In genomic region chr3:152872054-152872453, GRCm38 (mm10) we compare ENCODE assay signal across 23 mouse cellular contexts.
DNase-seq lines count a peak whose midpoint lies in the region; ATAC-seq and TF ChIP-seq lines count a peak whose summit lies in the region.
"Had no signal": no experiment of that assay in that cellular context is flagged by ENCODE, and none has a peak within 500 bp of the region (broad histone marks: within the 10 kb centered on the region; RNA-seq: fewer than 3 reads in every experiment).

No protein-coding gene starts in this region.

- WGBS in forebrain, embryonic 12.5 days, result 74% methylated on average over 12 of the region's 12 CpGs
- WGBS in forebrain, postnatal 0 days, result 44% methylated on average over 12 of the region's 12 CpGs
- 44% methylated on average over 12 of the region's 12 CpGs for WGBS in hindbrain, embryonic 14.5 days
- WGBS in hindbrain, embryonic 10.5 days, result 86% methylated on average over 12 of the region's 12 CpGs
- 56% methylated on average over 12 of the region's 12 CpGs for WGBS in midbrain, embryonic 12.5 days
- 41% methylated on average over 12 of the region's 12 CpGs for WGBS in neural tube, embryonic 13.5 days

- peaks cover 15% of the 10 kb centered on the region; the same call in 1 of the 2 replicates for H3K4me1 ChIP-seq in forebrain, embryonic 12.5 days
- H3K4me1 ChIP-seq in forebrain, postnatal 0 days (ENCODE audit: insufficient read depth), result peaks cover 5% of the 10 kb centered on the region; the same call in 1 of the 2 replicates
- peaks cover 28% of the 10 kb centered on the region for H3K4me1 ChIP-seq in hindbrain, embryonic 14.5 days (replicated peaks; ENCODE audit: control insufficient read depth, insufficient read depth, low read length)
- peaks cover 23% of the 10 kb centered on the region for H3K4me1 ChIP-seq in hindbrain, embryonic 10.5 days (replicated peaks)
- H3K4me1 ChIP-seq in midbrain, embryonic 12.5 days, result peaks cover 8% of the 10 kb centered on the region; the same call in 1 of the 2 replicates
- peaks cover 46% of the 10 kb centered on the region for H3K4me1 ChIP-seq in neural tube, embryonic 13.5 days (replicated peaks)
- H3K4me1 ChIP-seq: embryonic facial prominence, embryonic 15.5 days; limb, embryonic 15.5 days had no signal

- no peaks in the 10 kb centered on the region for H3K9me3 ChIP-seq in forebrain, embryonic 12.5 days
- H3K9me3 ChIP-seq in forebrain, postnatal 0 days (ENCODE audit: low read length), result no peaks in the 10 kb centered on the region
- no peaks in the 10 kb centered on the region for H3K9me3 ChIP-seq in hindbrain, embryonic 14.5 days (ENCODE audit: control insufficient read depth, low read length)
- no peaks in the 10 kb centered on the region for H3K9me3 ChIP-seq in hindbrain, embryonic 10.5 days
- H3K9me3 ChIP-seq in midbrain, embryonic 12.5 days, result no peaks in the 10 kb centered on the region
- H3K9me3 ChIP-seq in neural tube, embryonic 13.5 days, result no peaks in the 10 kb centered on the region
- H3K9me3 ChIP-seq: embryonic facial prominence, embryonic 15.5 days; limb, embryonic 15.5 days had no signal

- H3K9ac ChIP-seq in forebrain, embryonic 12.5 days, result no peak overlapping the region
- H3K9ac ChIP-seq in forebrain, postnatal 0 days, result no peak overlapping the region
- H3K9ac ChIP-seq in hindbrain, embryonic 14.5 days, result no peak overlapping the region
- no peak overlapping the region for H3K9ac ChIP-seq in midbrain, embryonic 12.5 days (replicated peaks)
- no peak overlapping the region for H3K9ac ChIP-seq in neural tube, embryonic 13.5 days
- H3K9ac ChIP-seq: embryonic facial prominence, embryonic 15.5 days; limb, embryonic 15.5 days; liver, embryonic 14.5 days; lung, embryonic 14.5 days had no signal

- H3K4me2 ChIP-seq in forebrain, embryonic 12.5 days, result no peak overlapping the region
- no peak overlapping the region for H3K4me2 ChIP-seq in forebrain, postnatal 0 days (ENCODE audit: low read depth)
- no peak overlapping the region for H3K4me2 ChIP-seq in hindbrain, embryonic 14.5 days (replicated peaks)
- H3K4me2 ChIP-seq in midbrain, embryonic 12.5 days (replicated peaks), result no peak overlapping the region; the same call in 1 of the 2 replicates
- H3K4me2 ChIP-seq in neural tube, embryonic 13.5 days, result no peak overlapping the region
- H3K4me2 ChIP-seq: embryonic facial prominence, embryonic 15.5 days; limb, embryonic 15.5 days; lung, embryonic 14.5 days had no signal

- no peaks in the 10 kb centered on the region for H3K36me3 ChIP-seq in forebrain, embryonic 12.5 days (replicated peaks)
- H3K36me3 ChIP-seq in forebrain, postnatal 0 days (ENCODE audit: insufficient read depth), result no peaks in the 10 kb centered on the region
- H3K36me3 ChIP-seq in hindbrain, embryonic 14.5 days (replicated peaks; ENCODE audit: control insufficient read depth, insufficient read depth), result no peaks in the 10 kb centered on the region
- no peaks in the 10 kb centered on the region for H3K36me3 ChIP-seq in hindbrain, embryonic 10.5 days
- H3K36me3 ChIP-seq in midbrain, embryonic 12.5 days, result no peaks in the 10 kb centered on the region
- no peaks in the 10 kb centered on the region for H3K36me3 ChIP-seq in neural tube, embryonic 13.5 days
- H3K36me3 ChIP-seq: embryonic facial prominence, embryonic 15.5 days; limb, embryonic 15.5 days had no signal

- no peak for DNase-seq in forebrain, postnatal 0 days
- DNase-seq in hindbrain, embryonic 14.5 days (ENCODE audit: low spot score), result no peak
- no peak for DNase-seq in hindbrain, embryonic 10.5 days (ENCODE audit: low spot score)
- no peak for DNase-seq in left cerebral cortex, postnatal 14 days (ENCODE audit: low spot score in 2 of 2)
- no peak for DNase-seq in urinary bladder, postnatal 36 days (ENCODE audit: low spot score in 2 of 2)
- DNase-seq: adrenal gland, postnatal 14 days; cerebellum, adult 8-10 months; cerebellum, postnatal 36 days; gastrocnemius, postnatal 14 days; heart, adult 2 months; kidney, adult 18-20 months; kidney, postnatal 4 days; lung, embryonic 14.5 days; right cerebral cortex, postnatal 25 days; thymus, postnatal 25 days had no signal

- ATAC-seq in forebrain, embryonic 12.5 days (ENCODE audit: low FRiP score), result peak; percentile 57
- ATAC-seq in forebrain, postnatal 0 days, result no peak
- no peak for ATAC-seq in hindbrain, embryonic 14.5 days (ENCODE audit: low FRiP score)
- ATAC-seq in midbrain, embryonic 12.5 days (ENCODE audit: low FRiP score, low read depth), result no peak
- peak; percentile 54; the same call in 1 of the 2 replicates for ATAC-seq in neural tube, embryonic 13.5 days (ENCODE audit: low read depth)
- ATAC-seq: inflammation-experienced regulatory T-cells, adult 6 months had no signal

- TF ChIP-seq CTCF in forebrain, postnatal 0 days (IDR thresholded peaks at IDR 0.05; ENCODE audit: low read depth), result no peak

- no peaks in the 10 kb centered on the region for H3K27me3 ChIP-seq in forebrain, embryonic 12.5 days
- H3K27me3 ChIP-seq in forebrain, postnatal 0 days (ENCODE audit: insufficient read depth, low read length), result no peaks in the 10 kb centered on the region
- no peaks in the 10 kb centered on the region for H3K27me3 ChIP-seq in hindbrain, embryonic 14.5 days (ENCODE audit: control insufficient read depth, insufficient read depth, low read length)
- H3K27me3 ChIP-seq in hindbrain, embryonic 10.5 days (ENCODE audit: insufficient read depth, poor library complexity, severe bottlenecking), result no peaks in the 10 kb centered on the region
- no peaks in the 10 kb centered on the region for H3K27me3 ChIP-seq in midbrain, embryonic 12.5 days
- H3K27me3 ChIP-seq in neural tube, embryonic 13.5 days, result no peaks in the 10 kb centered on the region
- H3K27me3 ChIP-seq: embryonic facial prominence, embryonic 15.5 days; limb, embryonic 15.5 days had no signal

- H3K27ac ChIP-seq in forebrain, embryonic 12.5 days, result 0 out of 2 replicates have a peak overlapping the region, but pooled peaks have one; percentile 25
- no peak overlapping the region for H3K27ac ChIP-seq in forebrain, postnatal 0 days (ENCODE audit: low read depth, low read length)
- H3K27ac ChIP-seq in hindbrain, embryonic 14.5 days, result peak overlapping the region; percentile 16; the same call in 1 of the 2 replicates
- no peak overlapping the region for H3K27ac ChIP-seq in hindbrain, embryonic 10.5 days
- peak overlapping the region; percentile 63 for H3K27ac ChIP-seq in midbrain, embryonic 12.5 days (replicated peaks)
- peak overlapping the region; percentile 59 for H3K27ac ChIP-seq in neural tube, embryonic 13.5 days (replicated peaks)
- H3K27ac ChIP-seq: embryonic facial prominence, embryonic 15.5 days; heart, adult 2 months; left cerebral cortex, adult 2 months; limb, embryonic 15.5 days; liver, embryonic 14.5 days had no signal

- intact Hi-C loops in left cerebral cortex, postnatal 14 days (cut with DNase I), result no loop called here

- H3K4me3 ChIP-seq in forebrain, embryonic 12.5 days (replicated peaks), result no peak overlapping the region
- no peak overlapping the region for H3K4me3 ChIP-seq in forebrain, postnatal 0 days (ENCODE audit: low read depth, low read length)
- no peak overlapping the region for H3K4me3 ChIP-seq in hindbrain, embryonic 14.5 days (replicated peaks; ENCODE audit: low read length)
- H3K4me3 ChIP-seq in hindbrain, embryonic 10.5 days, result no peak overlapping the region
- no peak overlapping the region for H3K4me3 ChIP-seq in midbrain, embryonic 12.5 days
- no peak overlapping the region for H3K4me3 ChIP-seq in neural tube, embryonic 13.5 days
- H3K4me3 ChIP-seq: embryonic facial prominence, embryonic 15.5 days; heart, adult 2 months; left cerebral cortex, adult 2 months; limb, embryonic 15.5 days had no signal

Comparison
In these comparisons a context has a peak if more than half of its experiments do, and no peak if none do; other contexts are left out.
1. ATAC-seq: peak in forebrain, embryonic 12.5 days (single experiment) and neural tube, embryonic 13.5 days (single experiment); none in forebrain, postnatal 0 days (single experiment), hindbrain, embryonic 14.5 days (single experiment) and midbrain, embryonic 12.5 days (single experiment).
2. H3K27ac ChIP-seq: peak in forebrain, embryonic 12.5 days (single experiment), hindbrain, embryonic 14.5 days (single experiment), midbrain, embryonic 12.5 days (single experiment) and neural tube, embryonic 13.5 days (single experiment); none in forebrain, postnatal 0 days (single experiment) and hindbrain, embryonic 10.5 days (single experiment).